Mouse (Mus musculus) embryonic facial prominence, embryonic 11.5 days (tissue): ENCODE measurements around the gene Ino80e. TPM values are rescaled to one million over a fixed set of nuclear protein-coding genes. Genes with fewer than 3 reads are reported as not detected.

Experiments used
- ATAC-seq: fragments of 200-750 bp; cut with Nextera tagmentation; replicated peaks from 2 replicates; pipeline ENCODE4 v1.8.0; 2017; ENCODE audit warnings: low read depth; ENCODE audit not compliant: insufficient number of reproducible peaks, low FRiP score, low TSS enrichment
- DNase-seq: peaks from one replicate; pipeline ENCODE4 v3.0.0-alpha.2; 2015; ENCODE audit warnings: low spot score
- H3K27ac ChIP-seq: fragments of 300-500 bp; sonication (generic); replicated peaks from 2 replicates; pipeline ENCODE4 v1.5.1; 2014; ENCODE audit warnings: mild to moderate bottlenecking, low read depth, low read length, control low read depth
- H3K27me3 ChIP-seq: fragments of 300-500 bp; sonication (generic); 2 replicates; pipeline ENCODE4 v1.6.1; 2014; ENCODE audit warnings: mild to moderate bottlenecking, low read length, moderate library complexity, mixed read lengths; ENCODE audit not compliant: control insufficient read depth, insufficient read depth
- H3K36me3 ChIP-seq: fragments of 300-500 bp; sonication (generic); replicated peaks from 2 replicates; pipeline ENCODE4 v1.6.1; 2014; ENCODE audit warnings: low read depth, mild to moderate bottlenecking, low read length, moderate library complexity, mixed read lengths; ENCODE audit not compliant: control insufficient read depth, insufficient read depth
- H3K4me1 ChIP-seq: fragments of 300-500 bp; sonication (generic); 2 replicates; pipeline ENCODE4 v1.6.1; 2014; ENCODE audit warnings: low read length, mixed read lengths; ENCODE audit not compliant: control insufficient read depth, insufficient read depth
- H3K4me2 ChIP-seq: fragments of 300-500 bp; sonication (generic); 2 replicates; pipeline ENCODE4 v1.6.1; 2014; ENCODE audit warnings: low read depth, mild to moderate bottlenecking, control low read depth, low read length, moderate library complexity
- H3K4me3 ChIP-seq: fragments of 300-500 bp; sonication (generic); 2 replicates; pipeline ENCODE4 v1.5.1; 2014; ENCODE audit warnings: low read depth, low read length, control low read depth
- H3K9ac ChIP-seq: fragments of 300-500 bp; sonication (generic); replicated peaks from 2 replicates; pipeline ENCODE4 v1.6.1; 2014; ENCODE audit warnings: mild to moderate bottlenecking, control low read depth, low read length
- H3K9me3 ChIP-seq: fragments of 300-500 bp; sonication (generic); replicated peaks from 2 replicates; pipeline ENCODE4 v1.6.1; 2016; ENCODE audit warnings: mild to moderate bottlenecking, low read length, inconsistent platforms, mixed read lengths; ENCODE audit not compliant: control insufficient read depth
- WGBS: fragments of 180-500 bp; shearing (Covaris S2); extraction: QIAGEN DNeasy Blood & Tissue Kit; methylation state at CpG from one replicate; pipeline ENCODE4 v1.1.7; 2014; 5-methylcytosine and 5-hydroxymethylcytosine counted together
- polyA plus RNA-seq: library from polyadenylated mRNA; unstranded; fragments of >200 nt; fragmentation: Nextera tagmentation; extraction: Ambion mirVana; gene quantifications from 2 replicates; pipeline ENCODE4 v1.2.1, GENCODE M21; 2014

Ino80e gene
- polyA plus RNA-seq, 1 experiment from 2014 or later: 100 TPM

DNA sequence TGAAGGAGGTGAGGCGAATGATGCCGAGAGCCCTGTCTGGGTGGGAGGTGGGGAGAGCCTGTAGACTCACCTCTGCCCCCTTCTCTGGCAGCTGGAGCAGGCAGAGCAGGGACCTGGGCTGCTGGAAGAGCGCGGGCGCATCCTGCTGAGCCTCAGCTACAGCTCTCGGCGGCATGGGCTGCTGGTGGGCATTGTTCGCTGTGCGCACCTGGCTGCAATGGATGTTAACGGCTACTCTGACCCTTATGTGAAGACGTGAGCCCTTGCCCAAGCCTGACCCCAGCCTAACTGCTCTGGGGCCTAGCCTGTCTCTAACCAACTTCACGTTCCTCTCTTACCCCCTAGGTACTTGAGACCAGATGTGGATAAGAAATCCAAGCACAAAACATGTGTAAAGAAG is 11.0 kb downstream of the Ino80e start:
- no peak overlapping the region for H3K4me2 ChIP-seq

DNA sequence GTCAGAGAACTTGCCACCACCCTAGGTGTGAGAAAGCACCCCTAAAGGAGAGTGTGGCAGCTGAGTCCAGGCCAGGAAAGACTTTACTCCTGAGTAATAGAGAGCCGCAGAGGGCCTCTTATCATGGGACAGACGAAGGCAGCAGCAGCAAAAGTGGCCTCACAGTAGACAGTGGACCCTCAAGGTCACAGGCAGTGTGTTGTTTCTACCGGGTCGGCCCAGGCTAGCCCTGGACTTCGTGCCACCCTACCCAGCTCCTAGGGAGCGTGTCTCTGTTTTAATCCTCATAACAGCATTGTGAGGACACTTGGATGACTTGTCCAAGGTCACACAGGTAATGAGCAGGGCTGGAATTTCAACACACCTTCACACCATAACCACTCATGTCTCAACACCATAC is 12.0 kb downstream of the Ino80e start:
- Histone ChIP-seq H3K27ac (no peak overlapping the region), H3K27me3 (peaks cover 24% of the 10 kb centered on the region), H3K4me2 (no peak overlapping the region), H3K4me3 (no peak overlapping the region), H3K4me1 (peaks cover 3% of the 10 kb centered on the region; the same call in 1 of the 2 replicates), H3K9me3 (no peaks in the 10 kb centered on the region), H3K9ac (no peak overlapping the region), H3K36me3 (peaks cover 2% of the 10 kb centered on the region; the same call in 1 of the 2 replicates)
- no peak for DNase-seq
- 85% methylated on average over 6 of the region's 6 CpGs for whole genome bisulfite sequencing
- no peak for ATAC-seq

More for the DNA sequence above, 11.0 kb downstream of the Ino80e start:
- 30% methylated on average over 12 of the region's 12 CpGs for WGBS
- no peaks in the 10 kb centered on the region for H3K9me3 ChIP-seq
- H3K4me1 ChIP-seq: peaks cover 3% of the 10 kb centered on the region; the same call in 1 of the 2 replicates
- ATAC-seq (no peak), DNase-seq (no peak)
- H3K27ac ChIP-seq: no peak overlapping the region
- peak overlapping the region; percentile 13; the same call in 1 of the 2 replicates for H3K9ac ChIP-seq
- H3K4me3 ChIP-seq: no peak overlapping the region
- peaks cover 2% of the 10 kb centered on the region; the same call in 1 of the 2 replicates for H3K36me3 ChIP-seq
- peaks cover 24% of the 10 kb centered on the region for H3K27me3 ChIP-seq

DNA sequence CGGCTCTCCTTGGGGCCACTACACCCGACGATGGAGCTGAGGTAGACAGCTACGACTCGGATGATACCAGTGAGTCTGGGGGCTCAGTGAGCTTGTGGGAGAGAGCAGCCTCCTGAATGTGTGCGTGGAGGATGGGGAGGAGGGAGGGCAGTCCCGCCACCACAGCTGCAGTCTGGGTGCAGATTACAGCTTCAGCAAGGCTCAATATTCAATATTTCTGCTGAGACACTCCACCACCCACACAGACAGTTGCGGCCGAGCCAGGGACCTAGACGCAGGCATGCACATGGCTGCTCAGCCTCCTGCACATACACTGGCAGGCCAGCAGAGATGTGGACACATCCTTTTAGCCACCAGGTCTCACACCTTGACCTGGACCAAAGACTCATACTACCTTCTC is 13.4 kb downstream of the Ino80e start:
- DNase-seq (no peak), ATAC-seq (0 out of 2 replicates have a peak, but pooled peaks have one; percentile 12)
- Histone ChIP-seq H3K9me3 (no peaks in the 10 kb centered on the region), H3K9ac (0 out of 2 replicates have a peak overlapping the region, but pooled peaks have one; percentile 25), H3K4me1 (peaks cover 3% of the 10 kb centered on the region; the same call in 1 of the 2 replicates), H3K4me2 (peak overlapping the region; percentile 100), H3K27ac (no peak overlapping the region), H3K36me3 (peaks cover 2% of the 10 kb centered on the region; the same call in 1 of the 2 replicates), H3K27me3 (peaks cover 24% of the 10 kb centered on the region), H3K4me3 (peak overlapping the region; percentile 58; the same call in 1 of the 2 replicates)
- 28% methylated on average over 10 of the region's 10 CpGs for WGBS

DNA sequence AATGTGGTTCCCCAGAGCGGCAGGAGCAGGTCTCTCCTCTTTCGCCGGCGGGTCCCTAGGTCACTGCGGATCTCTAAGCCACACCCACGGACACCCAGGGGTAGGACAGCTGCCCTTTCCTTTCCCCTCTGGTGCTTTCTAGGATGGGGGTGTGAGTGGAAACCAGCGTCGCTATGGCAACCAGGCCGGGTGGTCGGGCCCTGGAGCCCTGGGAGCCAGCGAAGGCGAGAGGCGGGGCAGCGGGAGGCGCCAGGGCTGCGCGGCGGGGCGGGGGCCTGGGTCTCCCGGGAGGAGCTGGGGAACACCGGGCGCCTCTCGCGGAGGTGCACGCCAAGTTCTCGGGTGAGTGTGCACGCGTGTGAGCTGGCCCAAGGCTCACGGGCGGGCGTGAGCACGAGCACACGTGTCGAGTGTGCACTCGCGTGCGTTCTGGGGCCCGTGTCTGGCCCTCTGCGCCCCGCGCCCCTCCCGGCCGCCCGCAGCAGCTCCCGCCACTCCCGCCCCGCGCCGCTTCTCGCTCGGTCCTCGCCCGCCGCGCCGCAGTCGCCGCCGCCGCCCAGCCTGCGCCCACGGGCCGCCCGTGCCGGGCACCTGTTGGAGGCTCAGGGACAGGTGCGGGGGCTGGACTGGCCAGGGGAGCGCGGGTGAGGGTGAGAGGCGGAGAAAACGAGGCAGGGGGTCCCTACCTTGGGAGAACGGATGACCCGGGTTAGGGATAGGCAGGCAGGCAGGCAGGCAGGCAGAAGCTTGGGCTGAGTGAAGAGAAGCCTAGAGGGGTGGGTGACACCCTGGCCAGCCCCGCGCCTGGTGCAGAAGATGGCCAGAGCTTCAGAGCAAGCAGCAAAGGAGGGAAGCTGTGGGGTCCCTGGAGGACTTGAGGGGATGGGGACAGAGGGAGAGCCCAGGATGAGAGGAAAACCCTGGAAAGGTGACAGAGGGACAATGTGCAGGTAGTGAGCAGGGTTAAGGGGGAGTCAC is 14.5 kb downstream of the Ino80e start:
- Histone ChIP-seq H3K4me1 (peaks cover 3% of the 10 kb centered on the region; the same call in 1 of the 2 replicates), H3K9me3 (no peaks in the 10 kb centered on the region), H3K36me3 (peaks cover 2% of the 10 kb centered on the region; the same call in 1 of the 2 replicates), H3K27me3 (peaks cover 24% of the 10 kb centered on the region), H3K9ac (peak overlapping the region; percentile 68), H3K4me2 (peak overlapping the region; percentile 100), H3K4me3 (peak overlapping the region; percentile 58), H3K27ac (no peak overlapping the region)
- ATAC-seq: peak; percentile 45; the same call in 1 of the 2 replicates
- DNase-seq: peak; percentile 72
- WGBS: under 1% methylated on average over 68 of the region's 74 CpGs

DNA sequence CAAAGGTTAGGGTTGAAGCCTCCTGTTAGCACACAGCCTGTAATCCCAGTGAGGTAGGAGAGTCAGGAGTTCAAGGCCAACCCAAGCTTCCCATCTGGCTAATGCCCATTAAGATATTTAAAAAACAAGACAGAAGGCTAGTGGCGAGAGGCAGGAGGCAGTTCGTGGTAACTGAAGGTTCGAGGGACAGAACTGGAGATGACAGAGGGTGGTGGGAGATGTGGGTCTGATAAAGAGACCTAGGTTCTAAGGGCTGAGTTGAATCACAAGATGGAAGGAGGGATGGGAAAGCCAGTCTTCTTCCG is 15.1 kb downstream of the Ino80e start, which contains the start of gene Doc2a:
Doc2a (plus strand) TSS at position 301 of the 305 bp plus-strand sequence.
- WGBS: 21% methylated on average over 4 of the region's 4 CpGs
- no peak for DNase-seq
- peaks cover 24% of the 10 kb centered on the region for H3K27me3 ChIP-seq

DNA sequence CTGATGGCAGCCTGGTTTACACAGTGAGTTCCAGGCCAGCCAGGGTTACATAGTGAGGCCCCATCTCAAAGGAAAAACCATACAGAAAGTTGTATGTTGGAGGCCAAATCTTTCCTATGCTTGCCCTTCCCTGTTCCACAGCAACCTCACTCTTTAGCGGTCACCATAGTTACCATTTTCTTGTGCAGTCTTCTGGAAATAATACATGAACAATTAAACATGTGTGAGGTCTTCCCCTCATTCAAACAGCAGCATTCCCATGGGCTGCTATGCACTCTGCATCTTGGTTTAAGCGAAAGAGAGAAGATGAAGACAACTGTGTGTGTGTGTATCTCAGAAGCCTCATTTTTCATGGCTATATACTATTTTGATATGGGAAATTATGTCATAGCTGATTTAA is 16.7 kb downstream of the Ino80e start:
- DNase-seq (no peak), ATAC-seq (no peak)
- Histone ChIP-seq H3K4me1 (peaks cover 3% of the 10 kb centered on the region; the same call in 1 of the 2 replicates), H3K27me3 (peaks cover 24% of the 10 kb centered on the region), H3K4me2 (no peak overlapping the region), H3K9me3 (no peaks in the 10 kb centered on the region), H3K36me3 (no peaks in the 10 kb centered on the region), H3K27ac (no peak overlapping the region), H3K9ac (no peak overlapping the region), H3K4me3 (no peak overlapping the region)
- 87% methylated on average over 2 of the region's 2 CpGs for WGBS

More for the DNA sequence above, 15.1 kb downstream of the Ino80e start, which contains the start of gene Doc2a:
- H3K4me1 ChIP-seq: peaks cover 3% of the 10 kb centered on the region; the same call in 1 of the 2 replicates
- H3K27ac ChIP-seq: no peak within 1 kb of the TSS
- peak within 1 kb of the TSS; percentile 68 for H3K9ac ChIP-seq
- peak within 1 kb of the TSS; percentile 58 for H3K4me3 ChIP-seq
- peak within 1 kb of the TSS; percentile 100 for H3K4me2 ChIP-seq
- no peaks in the 10 kb centered on the region for H3K9me3 ChIP-seq
- peaks cover 2% of the 10 kb centered on the region; the same call in 1 of the 2 replicates for H3K36me3 ChIP-seq
- ATAC-seq: no peak

DNA sequence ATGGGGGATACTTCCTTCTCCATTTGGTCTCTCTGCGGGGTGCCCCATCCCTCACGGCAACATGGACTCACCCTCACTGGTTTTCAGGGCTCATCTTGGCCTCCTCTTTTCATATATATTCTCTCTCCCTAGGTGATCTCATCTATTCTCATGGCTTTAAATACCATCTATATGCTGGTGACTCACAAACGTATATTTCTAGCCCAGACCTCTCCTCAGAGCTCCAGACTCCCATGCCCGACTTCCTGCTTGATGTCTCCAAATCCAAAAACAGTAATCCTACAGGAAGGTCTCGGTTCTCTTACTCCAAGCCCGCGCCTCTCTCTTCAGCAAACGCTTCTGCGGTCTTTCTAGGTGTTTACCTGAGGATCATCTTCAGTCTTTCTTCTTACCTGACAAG is 18.9 kb downstream of the Ino80e start:
- H3K4me3 ChIP-seq: no peak overlapping the region
- no peak overlapping the region for H3K4me2 ChIP-seq
- DNase-seq: no peak
- H3K4me1 ChIP-seq: no peaks in the 10 kb centered on the region; the same call in 1 of the 2 replicates
- ATAC-seq: no peak
- H3K9ac ChIP-seq: no peak overlapping the region
- H3K27me3 ChIP-seq: peaks cover 5% of the 10 kb centered on the region
- no peaks in the 10 kb centered on the region for H3K9me3 ChIP-seq
- no peak overlapping the region for H3K27ac ChIP-seq
- 81% methylated on average over 9 of the region's 9 CpGs for WGBS
- no peaks in the 10 kb centered on the region for H3K36me3 ChIP-seq

DNA sequence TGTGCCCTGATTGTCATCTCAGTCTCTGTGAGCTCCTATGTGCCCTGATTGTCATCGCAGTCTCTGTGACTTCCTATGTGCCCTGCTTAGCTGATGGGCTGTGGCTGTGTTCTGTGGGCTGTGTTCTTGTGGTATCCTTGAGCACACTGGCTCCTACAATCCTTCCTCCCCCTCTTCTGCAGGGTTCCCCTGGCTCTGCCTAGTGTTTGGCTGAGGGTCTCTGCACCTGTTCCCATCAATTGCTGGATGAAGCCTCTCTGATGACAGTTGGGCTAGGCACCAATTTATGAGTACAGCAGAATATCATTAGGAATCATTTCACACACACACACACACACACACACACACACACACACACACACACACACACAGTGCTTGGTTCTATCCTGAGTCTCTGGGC is 28.9 kb downstream of the Ino80e start:
- Histone ChIP-seq H3K27me3 (no peaks in the 10 kb centered on the region), H3K4me1 (no peaks in the 10 kb centered on the region), H3K4me3 (no peak overlapping the region), H3K9me3 (no peaks in the 10 kb centered on the region), H3K4me2 (no peak overlapping the region), H3K36me3 (no peaks in the 10 kb centered on the region), H3K9ac (no peak overlapping the region), H3K27ac (no peak overlapping the region)
- DNase-seq (no peak), ATAC-seq (no peak)
- WGBS: 89% methylated on average over 1 of the region's 1 CpGs
